Mouse (Mus musculus): ENCODE results near the gene Galnt6.

DNA sequence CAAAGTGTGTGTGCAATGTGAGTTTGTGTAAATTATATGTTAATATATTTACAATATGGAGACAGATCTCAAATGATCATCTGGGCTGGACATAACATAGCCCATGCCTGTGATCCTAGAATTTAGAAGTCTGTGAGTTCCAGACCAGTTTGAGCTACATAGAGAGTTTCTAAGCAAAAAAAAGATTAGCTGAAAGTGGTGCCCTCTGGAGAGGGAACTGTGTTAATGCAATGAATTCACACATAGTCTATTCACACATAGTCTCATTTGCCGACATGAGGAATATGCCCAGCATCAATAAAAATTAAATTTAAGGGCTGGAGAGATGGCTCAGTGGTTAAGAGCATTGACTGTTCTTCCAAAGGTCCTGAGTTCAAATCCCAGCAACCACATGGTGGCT is 52.7 kb downstream of the Galnt6 start:
- no peak for TF ChIP-seq CTCF (IDR thresholded peaks at IDR 0.05; ENCODE audit: low read depth, low read length)
- TF ChIP-seq POLR2A (IDR thresholded peaks at IDR 0.05; ENCODE audit: extremely low read depth, insufficient read depth, low read length) = no peak
